In the genomic region with DNA sequence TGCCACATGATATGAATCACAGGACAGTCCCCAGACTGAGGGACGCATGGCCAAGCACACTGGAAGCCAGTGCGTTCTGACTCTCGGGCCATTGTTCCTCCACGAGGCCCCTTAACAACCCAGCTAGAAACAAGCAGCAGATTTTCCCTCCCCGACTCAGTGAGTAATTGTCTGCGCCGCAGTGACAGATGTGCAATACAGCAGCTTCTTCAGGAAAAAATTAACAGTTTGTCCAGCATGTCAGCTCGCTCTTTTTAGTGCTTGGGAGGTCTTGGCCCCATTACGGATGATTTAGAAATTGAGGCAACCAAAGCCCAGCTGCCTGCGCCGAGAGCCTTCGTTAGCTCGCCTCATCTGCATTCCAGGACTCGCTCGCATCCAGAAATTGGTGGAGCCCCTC, we compare ENCODE assay signal across 13 mouse cellular contexts.
DNase-seq lines count a peak whose midpoint lies in the region; ATAC-seq and TF ChIP-seq lines count a peak whose summit lies in the region.
"Had no signal": no experiment of that assay in that cellular context is flagged by ENCODE, and none has a peak within 500 bp of the region (broad histone marks: within the 10 kb centered on the region; RNA-seq: fewer than 3 reads in every experiment).

No protein-coding gene starts in this region.

- WGBS in heart, embryonic 10.5 days: 89% methylated on average over 15 of the region's 15 CpGs
- WGBS in forebrain, embryonic 12.5 days: 32% methylated on average over 15 of the region's 15 CpGs
- WGBS in hindbrain, embryonic 14.5 days: 34% methylated on average over 15 of the region's 15 CpGs
- WGBS in midbrain, embryonic 13.5 days: 49% methylated on average over 15 of the region's 15 CpGs
- 89% methylated on average over 15 of the region's 15 CpGs for WGBS in heart, adult 2 months

- H3K9ac ChIP-seq in forebrain, embryonic 12.5 days: no peak overlapping the region
- H3K9ac ChIP-seq in hindbrain, embryonic 14.5 days: peak overlapping the region; percentile 36
- H3K9ac ChIP-seq in midbrain, embryonic 13.5 days (replicated peaks): no peak overlapping the region
- no peak overlapping the region for H3K9ac ChIP-seq in heart, adult 2 months (ENCODE audit: low read depth, low read length)
- H3K9ac ChIP-seq: liver, embryonic 15.5 days had no signal

- intact Hi-C loops in heart, postnatal 25 days (cut with DNase I): no loop called here
- intact Hi-C loops in heart, adult 2 months (cut with DNase I): no loop called here

- H3K4me3 ChIP-seq in heart, embryonic 10.5 days: no peak overlapping the region
- H3K4me3 ChIP-seq in forebrain, embryonic 12.5 days (replicated peaks): no peak overlapping the region
- no peak overlapping the region for H3K4me3 ChIP-seq in hindbrain, embryonic 14.5 days (replicated peaks; ENCODE audit: low read length)
- no peak overlapping the region for H3K4me3 ChIP-seq in midbrain, embryonic 13.5 days (replicated peaks)
- H3K4me3 ChIP-seq in heart, adult 2 months: no peak overlapping the region
- H3K4me3 ChIP-seq: erythroblast, embryonic 14.5 days; liver, embryonic 15.5 days had no signal

- H3K4me1 ChIP-seq in heart, embryonic 10.5 days: no peaks in the 10 kb centered on the region
- H3K4me1 ChIP-seq in forebrain, embryonic 12.5 days: peaks cover 17% of the 10 kb centered on the region
- H3K4me1 ChIP-seq in hindbrain, embryonic 14.5 days (replicated peaks; ENCODE audit: control insufficient read depth, insufficient read depth, low read length): peaks cover 8% of the 10 kb centered on the region
- peaks cover 14% of the 10 kb centered on the region for H3K4me1 ChIP-seq in midbrain, embryonic 13.5 days (replicated peaks)
- no peaks in the 10 kb centered on the region for H3K4me1 ChIP-seq in heart, adult 2 months (ENCODE audit: control insufficient read depth, insufficient read depth, low read length)
- H3K4me1 ChIP-seq: liver, embryonic 15.5 days had no signal

- peak; percentile 68 for DNase-seq in heart, embryonic 10.5 days (ENCODE audit: low spot score)
- no peak for DNase-seq in heart, postnatal 25 days (ENCODE audit: low spot score)
- no peak for DNase-seq in hindbrain, embryonic 14.5 days (ENCODE audit: low spot score)
- no peak for DNase-seq in ovary, postnatal 36 days (ENCODE audit: low spot score)
- no peak for DNase-seq in heart, adult 2 months
- DNase-seq in cerebellum, postnatal 36 days: no peak
- DNase-seq: B cell, adult 2 months; gastrocnemius, postnatal 10 days had no signal

- TF ChIP-seq EP300 in heart, adult 2 months (IDR thresholded peaks at IDR 0.05; ENCODE audit: insufficient read depth, low read depth, low read length): no peak

- no peaks in the 10 kb centered on the region for H3K79me2 ChIP-seq in heart, adult 2 months (replicated peaks; ENCODE audit: control insufficient read depth, insufficient read depth, low read length)

- no peak overlapping the region for H3K27ac ChIP-seq in heart, embryonic 10.5 days
- H3K27ac ChIP-seq in forebrain, embryonic 12.5 days: peak overlapping the region; percentile 65
- H3K27ac ChIP-seq in hindbrain, embryonic 14.5 days: peak overlapping the region; percentile 73
- H3K27ac ChIP-seq in midbrain, embryonic 13.5 days: peak overlapping the region; percentile 59
- no peak overlapping the region for H3K27ac ChIP-seq in heart, adult 2 months
- H3K27ac ChIP-seq: liver, embryonic 15.5 days had no signal

- 0 out of 2 replicates have a peak overlapping the region, but pooled peaks have one; percentile 0 for H3K4me2 ChIP-seq in forebrain, embryonic 12.5 days
- peak overlapping the region; percentile 21; the same call in 1 of the 2 replicates for H3K4me2 ChIP-seq in hindbrain, embryonic 14.5 days (replicated peaks)
- H3K4me2 ChIP-seq in midbrain, embryonic 13.5 days (replicated peaks): 0 out of 2 replicates have a peak overlapping the region, but pooled peaks have one; percentile 1
- H3K4me2 ChIP-seq: liver, embryonic 15.5 days had no signal

- no peaks in the 10 kb centered on the region for H3K27me3 ChIP-seq in heart, embryonic 10.5 days (ENCODE audit: insufficient read depth, poor library complexity, severe bottlenecking)
- H3K27me3 ChIP-seq in forebrain, embryonic 12.5 days: no peaks in the 10 kb centered on the region
- H3K27me3 ChIP-seq in hindbrain, embryonic 14.5 days (ENCODE audit: control insufficient read depth, insufficient read depth, low read length): no peaks in the 10 kb centered on the region
- no peaks in the 10 kb centered on the region for H3K27me3 ChIP-seq in midbrain, embryonic 13.5 days
- no peaks in the 10 kb centered on the region for H3K27me3 ChIP-seq in heart, adult 2 months (ENCODE audit: control insufficient read depth, insufficient read depth, low read length)
- H3K27me3 ChIP-seq: liver, embryonic 15.5 days had no signal

- H3K36me3 ChIP-seq in heart, embryonic 10.5 days: no peaks in the 10 kb centered on the region
- H3K36me3 ChIP-seq in forebrain, embryonic 12.5 days (replicated peaks): no peaks in the 10 kb centered on the region
- no peaks in the 10 kb centered on the region for H3K36me3 ChIP-seq in hindbrain, embryonic 14.5 days (replicated peaks; ENCODE audit: control insufficient read depth, insufficient read depth)
- no peaks in the 10 kb centered on the region for H3K36me3 ChIP-seq in midbrain, embryonic 13.5 days
- no peaks in the 10 kb centered on the region for H3K36me3 ChIP-seq in heart, adult 2 months (ENCODE audit: control insufficient read depth, insufficient read depth, low read length)
- H3K36me3 ChIP-seq: liver, embryonic 15.5 days had no signal

- no peak for TF ChIP-seq POLR2A in heart, adult 2 months (IDR thresholded peaks at IDR 0.05; ENCODE audit: insufficient read depth, low read depth, low read length)

- TF ChIP-seq CTCF in heart, adult 2 months (IDR thresholded peaks at IDR 0.05): no peak

- ATAC-seq in forebrain, embryonic 12.5 days (ENCODE audit: low FRiP score): peak; percentile 79
- no peak for ATAC-seq in hindbrain, embryonic 14.5 days (ENCODE audit: low FRiP score)
- peak; percentile 68 for ATAC-seq in midbrain, embryonic 13.5 days
- ATAC-seq: intestine, embryonic 16.5 days had no signal

- H3K9me3 ChIP-seq in heart, embryonic 10.5 days: no peaks in the 10 kb centered on the region
- no peaks in the 10 kb centered on the region for H3K9me3 ChIP-seq in forebrain, embryonic 12.5 days
- H3K9me3 ChIP-seq in hindbrain, embryonic 14.5 days (ENCODE audit: control insufficient read depth, low read length): no peaks in the 10 kb centered on the region
- no peaks in the 10 kb centered on the region for H3K9me3 ChIP-seq in midbrain, embryonic 13.5 days
- H3K9me3 ChIP-seq: liver, embryonic 15.5 days had no signal

Comparison
In these comparisons a context has a peak if more than half of its experiments do, and no peak if none do; other contexts are left out.
1. H3K27ac ChIP-seq: peak in forebrain, embryonic 12.5 days (single experiment), hindbrain, embryonic 14.5 days (single experiment) and midbrain, embryonic 13.5 days (single experiment); none in heart, embryonic 10.5 days (single experiment) and heart, adult 2 months (single experiment).
2. Peak in every context shown above with its lines, with median percentiles within 50 percentile points of each other: H3K4me2 ChIP-seq.